Mouse (Mus musculus) C2C12 (cell line): ENCODE measurements around the gene Dpy30. TPM values are rescaled to one million over a fixed set of nuclear protein-coding genes. Genes with fewer than 3 reads are reported as not detected.

Source experiments
- H3K27me3 ChIP-seq: one replicate; pipeline ENCODE4 v1.6.1; 2011; ENCODE audit not compliant: control insufficient read depth, insufficient read depth, insufficient read length
- H3K36me3 ChIP-seq: one replicate; pipeline ENCODE4 v1.6.1; 2011; ENCODE audit not compliant: control insufficient read depth, insufficient read depth
- H3K4me3 ChIP-seq: one replicate; pipeline ENCODE4 v1.5.1; 2011; ENCODE audit warnings: mild to moderate bottlenecking, control low read depth; ENCODE audit not compliant: poor library complexity, insufficient read depth, severe bottlenecking
- H3K79me2 ChIP-seq: one replicate; pipeline ENCODE4 v1.6.1; 2011; ENCODE audit not compliant: control insufficient read depth, insufficient read depth
- H3K79me3 ChIP-seq: one replicate; pipeline ENCODE4 v1.6.1; 2011; ENCODE audit warnings: low read depth, control low read depth
- H3ac ChIP-seq: one replicate; pipeline ENCODE3; 2011; ENCODE audit warnings: low read depth; ENCODE audit not compliant: control insufficient read depth, insufficient read length
- CEBPB ChIP-seq: IDR thresholded peaks from one replicate; pipeline ENCODE4 v1.6.1; 2011; ENCODE audit warnings: low read depth, mild to moderate bottlenecking, control low read depth, moderate library complexity
- CTCF ChIP-seq: IDR thresholded peaks from one replicate; pipeline ENCODE4 v1.5.1; 2011; ENCODE audit not compliant: control insufficient read depth, insufficient read depth, insufficient read length
- FOSL1 ChIP-seq: IDR thresholded peaks from one replicate; pipeline ENCODE4 v1.8.0; 2011; ENCODE audit warnings: mild to moderate bottlenecking, low read length; ENCODE audit not compliant: poor library complexity, insufficient read depth, severe bottlenecking
- MAX ChIP-seq: IDR thresholded peaks from one replicate; pipeline ENCODE4 v1.6.1; 2011; ENCODE audit warnings: mild to moderate bottlenecking, control low read depth
- MYOD1 ChIP-seq: IDR thresholded peaks from one replicate; pipeline ENCODE4 v1.6.1; 2011; ENCODE audit warnings: low read depth; ENCODE audit not compliant: control insufficient read depth, insufficient read length
- MYOG ChIP-seq: IDR thresholded peaks from one replicate; pipeline ENCODE4 v1.6.1; 2011; ENCODE audit not compliant: control insufficient read depth, insufficient read length; ENCODE audit errors: extremely low read depth
- USF1 ChIP-seq: IDR thresholded peaks from one replicate; pipeline ENCODE4 v1.6.1; 2011; ENCODE audit warnings: low read depth, mild to moderate bottlenecking, control low read depth, moderate library complexity
- polyA plus RNA-seq: library from polyadenylated mRNA; unstranded; fragments of >200 nt; fragmentation: generic; extraction: Trizol; gene quantifications from one replicate; pipeline ENCODE4 v1.2.1, GENCODE M21; 2012; ENCODE audit warnings: missing spikeins

The Dpy30 gene
- polyA plus RNA-seq, 1 experiment = 117 TPM

- Histone ChIP-seq H3K36me3 (peaks cover 9% of the 10 kb centered on the region), H3K79me2 (peaks cover 100% of the 10 kb centered on the region), H3ac (no peak overlapping the region), H3K4me3 (no peak overlapping the region), H3K79me3 (peaks cover 98% of the 10 kb centered on the region), H3K27me3 (no peaks in the 10 kb centered on the region)
- TF ChIP-seq MYOG (no peak), CEBPB (no peak), USF1 (no peak), MAX (no peak), FOSL1 (no peak), CTCF (no peak), MYOD1 (no peak)
Measured at GRCm38 (mm10) chr17:74270205-74270604, 53.5 kb downstream of the Dpy30 start.

GRCm38 (mm10) chr17:74267415-74268180 lies 56.1 kb downstream of the Dpy30 start:
- H3K79me2 ChIP-seq = peaks cover 100% of the 10 kb centered on the region
- peaks cover 5% of the 10 kb centered on the region for H3K36me3 ChIP-seq
- H3ac ChIP-seq = no peak overlapping the region
- TF ChIP-seq USF1 (no peak), MAX (no peak), FOSL1 (no peak), CEBPB (no peak), MYOD1 (no peak), MYOG (no peak), CTCF (no peak)
- H3K27me3 ChIP-seq = no peaks in the 10 kb centered on the region
- peaks cover 97% of the 10 kb centered on the region for H3K79me3 ChIP-seq
- H3K4me3 ChIP-seq = no peak overlapping the region

- no peak for TF ChIP-seq FOSL1
- Histone ChIP-seq H3ac (no peak overlapping the region), H3K79me3 (peaks cover 98% of the 10 kb centered on the region), H3K27me3 (no peaks in the 10 kb centered on the region), H3K36me3 (peaks cover 7% of the 10 kb centered on the region), H3K4me3 (no peak overlapping the region), H3K79me2 (peaks cover 100% of the 10 kb centered on the region)
Measured at GRCm38 (mm10) chr17:74265636-74266035, 58.1 kb downstream of the Dpy30 start.

- H3ac ChIP-seq = no peak overlapping the region
- H3K79me2 ChIP-seq = peaks cover 100% of the 10 kb centered on the region
- no peaks in the 10 kb centered on the region for H3K27me3 ChIP-seq
- no peak overlapping the region for H3K4me3 ChIP-seq
- peaks cover 3% of the 10 kb centered on the region for H3K36me3 ChIP-seq
- no peak for TF ChIP-seq FOSL1
- no peak for TF ChIP-seq CEBPB
- no peak for TF ChIP-seq MYOG
- TF ChIP-seq USF1 = no peak
- TF ChIP-seq MYOD1 = no peak
- TF ChIP-seq MAX = no peak
- no peak for TF ChIP-seq CTCF
- peaks cover 98% of the 10 kb centered on the region for H3K79me3 ChIP-seq
Measured at GRCm38 (mm10) chr17:74265156-74265505, 58.6 kb downstream of the Dpy30 start.

GRCm38 (mm10) chr17:74264333-74265155 lies 59.2 kb downstream of the Dpy30 start:
- H3K4me3 ChIP-seq = no peak overlapping the region
- peaks cover 98% of the 10 kb centered on the region for H3K79me3 ChIP-seq

More at GRCm38 (mm10) chr17:74264333-74265155, 59.2 kb downstream of the Dpy30 start:
- Histone ChIP-seq H3K27me3 (no peaks in the 10 kb centered on the region), H3ac (no peak overlapping the region), H3K36me3 (peaks cover 3% of the 10 kb centered on the region), H3K79me2 (peaks cover 100% of the 10 kb centered on the region)
- TF ChIP-seq FOSL1 = no peak
- TF ChIP-seq USF1 = no peak
- no peak for TF ChIP-seq MYOG
- no peak for TF ChIP-seq CTCF
- no peak for TF ChIP-seq MAX
- no peak for TF ChIP-seq CEBPB
- no peak for TF ChIP-seq MYOD1
